Mouse (Mus musculus): ENCODE data around the gene Zbtb9.

Gene Zbtb9

DNA sequence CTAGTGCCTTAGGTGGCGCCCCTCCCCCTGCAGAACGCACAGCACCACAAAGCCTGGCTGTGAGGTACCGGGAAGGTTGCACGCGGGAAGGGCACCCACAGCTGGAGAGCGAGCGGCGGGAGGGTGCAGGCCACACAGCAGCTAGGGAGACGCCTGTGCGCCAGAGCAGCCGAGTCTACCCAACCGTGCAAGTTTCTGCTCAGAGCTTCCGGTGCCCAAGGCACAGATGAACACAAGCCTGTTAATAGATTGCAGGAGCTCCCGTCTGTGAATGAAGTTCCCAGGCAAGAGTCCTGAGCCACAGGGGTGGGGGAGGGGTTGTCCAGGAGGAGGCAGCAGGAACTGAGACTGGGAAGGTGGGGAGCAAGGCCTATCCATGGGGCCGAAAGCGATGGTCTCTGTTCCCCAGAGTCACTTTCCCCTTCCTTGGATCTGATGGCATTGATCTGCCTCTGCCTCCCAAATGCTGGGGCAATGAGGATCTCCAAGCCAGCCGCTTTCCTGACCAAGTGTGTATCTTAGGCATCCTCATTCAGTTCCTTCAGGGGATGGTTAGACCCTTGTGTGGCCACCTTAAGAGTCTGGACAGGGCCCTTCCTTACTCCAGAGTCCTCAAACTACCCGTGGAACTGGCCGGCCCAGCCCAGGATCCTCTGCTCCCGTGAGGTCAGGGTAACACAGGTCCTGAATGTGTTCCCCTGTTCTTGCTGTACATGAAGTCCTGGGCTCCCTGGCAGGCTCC lies 67.5 kb downstream of the Zbtb9 start:
- DNase-seq (ENCODE audit: low spot score in 2 of 2), result peak; percentile 32 to 47

DNA sequence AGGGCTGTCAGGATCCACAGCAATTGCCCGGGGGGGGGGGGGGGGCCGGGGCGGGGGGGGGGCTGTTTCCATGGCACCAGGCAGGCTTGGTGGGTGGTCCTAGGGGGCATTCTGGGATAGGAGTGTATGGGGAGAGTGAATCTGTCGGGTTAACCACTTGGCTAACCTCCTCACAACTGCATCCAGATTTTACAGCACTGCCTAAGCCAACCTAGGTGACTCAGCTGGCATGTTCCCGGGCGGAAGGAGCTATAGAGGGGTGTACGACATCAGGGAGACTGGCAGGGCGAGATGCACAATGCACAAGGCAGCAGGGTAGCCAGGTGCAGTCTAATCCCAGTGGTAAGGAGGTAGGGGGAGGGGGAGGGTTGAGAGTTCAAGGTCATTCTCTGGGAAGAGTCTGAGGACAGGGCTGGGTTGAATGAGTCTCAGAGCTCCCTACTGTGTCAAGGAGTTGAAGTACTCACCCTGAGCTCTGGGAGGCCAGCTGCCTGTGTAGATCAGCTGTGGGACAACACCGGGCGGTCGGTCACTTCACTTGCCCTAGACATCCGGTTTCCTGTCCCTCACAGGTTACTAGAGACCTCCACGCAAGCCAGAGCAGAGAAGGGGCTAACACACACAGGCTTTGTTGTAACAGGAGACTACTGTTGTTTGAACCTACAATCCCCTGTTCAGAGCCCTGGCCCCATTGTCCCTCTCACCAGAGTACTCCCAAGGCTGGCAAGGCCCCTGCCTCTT lies 68.2 kb downstream of the Zbtb9 start:
- no peak for DNase-seq (ENCODE audit: low spot score in 2 of 2)

- no peak for DNase-seq (ENCODE audit: low spot score in 2 of 2)
These were observed 68.8 kb downstream of the Zbtb9 start for GRCm38 (mm10) chr17:27041787-27042055.

DNA sequence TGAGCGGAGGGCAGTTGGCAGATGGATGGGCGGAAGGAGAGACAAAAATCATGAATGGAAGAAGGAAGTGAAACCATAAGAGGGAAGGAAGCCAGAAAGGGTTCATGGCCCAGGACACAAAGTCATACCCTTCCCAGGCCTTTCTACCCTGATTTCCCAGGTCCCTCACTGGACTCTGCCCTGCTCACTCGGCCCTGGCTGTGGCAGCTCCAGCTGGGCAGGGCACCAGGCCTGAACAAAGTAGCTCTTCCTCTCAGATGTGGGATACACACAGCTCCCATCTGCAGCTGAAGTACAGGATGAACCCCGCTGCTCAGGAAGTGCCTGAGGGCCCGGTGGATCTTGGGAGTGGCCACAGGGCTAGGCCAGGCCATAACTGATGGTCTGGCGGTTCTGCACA lies 69.9 kb downstream of the Zbtb9 start:
- DNase-seq (ENCODE audit: low spot score in 2 of 2), result no peak

DNA sequence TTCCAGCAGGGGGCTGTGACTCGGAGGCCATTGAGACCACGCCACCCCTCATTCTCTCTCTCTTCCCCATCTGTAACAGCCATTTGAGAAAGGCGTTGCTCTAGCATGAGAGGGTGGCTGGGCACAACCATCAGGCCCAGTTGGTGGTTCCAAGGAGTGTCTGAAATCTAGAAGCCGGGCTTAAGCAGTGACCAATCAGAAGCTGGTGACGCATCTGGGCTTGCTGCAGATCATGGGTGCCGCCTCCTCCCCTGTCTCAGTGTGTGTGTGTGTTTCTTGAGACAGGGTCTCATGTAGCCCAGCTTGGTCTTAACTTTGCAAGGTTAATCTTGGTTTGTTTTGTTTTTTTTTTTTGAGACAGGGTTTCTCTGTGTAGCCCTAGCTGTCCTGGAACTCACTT lies 72.2 kb downstream of the Zbtb9 start:
- DNase-seq (ENCODE audit: low spot score in 2 of 2), result no peak

- no peak for DNase-seq (ENCODE audit: low spot score in 2 of 2)
These were observed 74.9 kb downstream of the Zbtb9 start for GRCm38 (mm10) chr17:27047762-27048444.

DNA sequence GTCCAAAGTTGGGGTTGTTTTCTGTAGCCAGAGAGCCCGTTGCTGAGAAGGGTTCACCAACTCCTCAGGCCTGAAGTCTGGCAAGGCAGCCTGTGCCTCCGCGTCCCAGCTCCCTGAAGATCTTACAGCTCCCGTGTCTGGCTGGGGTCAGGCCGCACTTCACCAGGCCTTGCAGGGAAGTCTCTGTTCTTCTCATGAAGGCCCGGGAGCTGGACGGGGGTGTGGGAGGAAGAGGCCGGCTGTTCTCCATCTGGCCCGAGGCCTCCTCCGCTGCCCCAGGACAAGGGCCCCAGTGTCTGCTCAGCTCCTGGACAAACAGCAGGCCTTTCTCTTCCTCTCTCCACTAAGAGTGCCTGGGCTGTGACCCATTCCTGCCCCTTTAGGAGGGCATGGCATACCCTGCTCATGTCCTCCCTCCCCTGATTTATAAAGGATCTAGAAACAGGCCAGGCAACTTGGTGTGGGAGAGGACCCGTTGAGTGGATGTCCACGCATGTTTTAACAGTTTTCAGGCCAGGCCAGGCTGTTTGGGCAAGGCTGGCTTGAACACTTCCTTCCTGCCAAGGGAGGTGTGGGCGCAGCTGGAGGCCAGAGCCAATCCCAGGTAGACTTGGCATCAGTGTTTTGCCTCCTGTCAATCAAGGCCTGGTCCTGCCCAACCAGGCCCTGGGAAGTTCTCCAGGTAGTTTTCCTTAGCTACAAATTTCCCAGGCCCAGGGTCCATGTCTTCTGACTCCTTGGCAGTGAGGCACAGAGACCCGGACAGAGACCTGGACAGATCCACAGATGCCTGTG lies 75.7 kb downstream of the Zbtb9 start:
- DNase-seq (ENCODE audit: low spot score in 2 of 2), result no peak

- no peak for DNase-seq (ENCODE audit: low spot score in 2 of 2)
These were observed 77.9 kb downstream of the Zbtb9 start for GRCm38 (mm10) chr17:27050853-27051252.

DNA sequence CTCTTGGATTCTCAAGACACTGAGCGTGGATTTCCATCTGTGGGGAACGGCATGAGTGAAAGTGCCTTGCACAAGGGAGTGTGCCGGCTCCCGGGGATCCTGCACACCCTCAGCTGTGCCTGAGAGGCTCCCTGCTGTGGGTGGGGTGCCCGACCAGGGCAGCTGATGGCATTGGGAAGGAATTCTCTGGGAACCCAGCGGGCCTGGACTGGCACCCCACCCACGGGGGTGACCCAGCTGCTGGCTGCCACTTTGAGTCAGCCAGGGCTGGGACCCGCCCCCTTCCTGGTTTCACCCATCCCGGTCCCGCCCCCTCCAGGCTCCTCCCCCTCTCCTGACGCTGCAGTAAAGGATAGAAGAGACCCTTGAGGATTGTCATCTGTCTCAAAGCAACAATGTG lies 78.5 kb downstream of the Zbtb9 start:
- peak; percentile 40 to 68 for DNase-seq (ENCODE audit: low spot score in 2 of 2)

- peak; percentile 67 to 80 for DNase-seq (ENCODE audit: low spot score in 2 of 2)
These were observed 83.2 kb downstream of the Zbtb9 start for GRCm38 (mm10) chr17:27056170-27056569.

DNA sequence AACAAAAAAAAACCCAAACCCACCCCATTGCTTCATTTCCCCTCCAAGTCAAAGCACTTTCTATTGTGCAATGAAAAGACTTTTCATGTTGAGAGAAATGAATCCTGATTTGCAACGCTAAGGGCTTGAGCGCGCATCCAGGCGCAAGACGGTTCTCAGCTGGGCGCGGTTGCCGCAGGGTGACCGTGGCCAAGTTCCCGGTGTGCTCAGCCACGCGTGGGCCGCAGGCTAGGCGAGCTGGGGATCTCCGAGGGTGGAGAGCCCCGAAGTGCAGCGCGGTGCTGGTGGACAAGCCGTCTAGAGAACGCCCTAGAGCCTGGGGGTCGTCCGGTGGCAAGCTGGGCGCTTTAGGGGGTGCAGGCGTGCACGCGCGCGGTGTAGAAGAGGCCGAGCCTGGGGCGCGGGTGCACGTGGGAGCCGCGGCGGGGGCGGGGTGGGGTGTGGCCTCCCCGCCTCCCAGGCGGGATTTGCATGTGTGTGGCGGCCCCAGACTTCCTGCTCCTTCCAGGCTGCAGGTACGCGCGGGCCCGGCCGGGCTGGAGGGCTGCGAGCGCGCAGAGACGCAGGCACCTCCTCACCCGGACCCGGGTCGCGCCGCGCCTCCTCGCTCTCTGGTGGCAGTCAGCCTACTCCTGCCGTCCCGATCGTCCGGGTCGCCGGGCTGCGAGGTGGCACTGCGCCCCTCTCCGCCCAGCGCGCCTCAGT lies 84.0 kb downstream of the Zbtb9 start, which contains the start of gene Itpr3:
Gene Itpr3 (plus strand): TSS at position 493 of the 705 bp plus-strand sequence.
- peak; percentile 87 to 90 for DNase-seq (ENCODE audit: low spot score in 2 of 2)

GRCm38 (mm10) chr17:27057517-27058055 lies 84.6 kb downstream of the Zbtb9 start:
- no peak for DNase-seq (ENCODE audit: low spot score in 2 of 2)

Measured in thymus, postnatal 10 days (tissue).